Mouse (Mus musculus): ENCODE measurements at regions not wholly inside any gene's neighbourhood (a gene's known extent, or its start where the extent isn't known, plus 50 kb on each side); places are given as distances from the start of the nearest gene placed in this dataset.

DNA sequence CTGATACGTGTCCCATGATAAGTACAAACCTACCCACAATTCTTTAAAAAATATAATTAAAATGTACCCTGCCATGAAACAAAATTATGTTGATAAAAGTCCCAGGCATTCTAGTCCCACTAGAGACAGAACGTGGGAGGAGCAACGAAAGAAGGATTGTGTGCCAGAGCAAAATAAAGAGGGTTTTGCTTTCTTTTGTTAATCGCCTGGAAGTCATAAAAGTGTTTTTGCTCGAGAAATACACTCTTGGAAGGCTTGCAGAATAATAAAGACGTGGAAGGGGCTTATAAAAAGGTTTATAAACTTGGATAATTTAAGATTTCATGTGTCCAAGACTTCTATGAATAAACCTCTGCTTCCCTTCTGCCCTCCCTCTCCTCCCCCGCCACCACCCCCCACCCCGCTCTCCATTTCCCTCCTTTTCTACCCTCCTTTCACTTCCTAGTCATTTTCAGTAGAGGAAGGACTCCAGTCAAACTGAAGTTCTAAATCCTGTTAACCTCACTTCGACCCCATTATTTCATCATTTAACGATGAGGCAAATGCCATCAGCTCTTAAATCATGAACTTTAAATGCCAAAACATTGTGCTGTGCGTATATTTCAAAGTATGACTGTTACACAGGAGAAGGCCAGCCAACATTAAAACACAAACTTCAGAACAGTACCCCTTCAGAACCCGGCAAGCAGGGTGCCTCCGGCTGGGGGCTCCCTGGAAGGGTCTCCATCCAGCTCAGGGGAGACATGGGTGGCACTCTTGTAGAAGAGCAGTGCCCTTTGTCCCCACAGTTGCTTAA is 54.8 kb upstream of the Cep85l start:
- TF ChIP-seq CTCF (IDR thresholded peaks at IDR 0.05) (no peak), EP300 (IDR thresholded peaks at IDR 0.05) (peak; percentile 59)

All from lung, postnatal 0 days (tissue).